Mouse (Mus musculus) small intestine, adult 2 months (tissue): ENCODE results near the gene Dntt. TPM values are rescaled to one million over a fixed set of nuclear protein-coding genes. Genes with fewer than 3 reads are reported as not detected.

Source experiments
- H3K27ac ChIP-seq: fragments of 200-500 bp; 2 replicates; pipeline ENCODE4 v1.5.1; 2012; ENCODE audit warnings: low read depth, low read length, control low read depth, inconsistent platforms; ENCODE audit not compliant: insufficient read depth
- H3K27me3 ChIP-seq: fragments of 200-500 bp; 2 replicates; pipeline ENCODE4 v1.6.1; 2012; ENCODE audit warnings: mild to moderate bottlenecking, moderate library complexity, low read length, inconsistent platforms; ENCODE audit not compliant: control insufficient read depth, insufficient read depth
- H3K36me3 ChIP-seq: fragments of 200-500 bp; 2 replicates; pipeline ENCODE4 v1.6.1; 2012; ENCODE audit warnings: mild to moderate bottlenecking, low read length, control low read depth, inconsistent platforms; ENCODE audit not compliant: control insufficient read depth, insufficient read depth
- H3K4me1 ChIP-seq: fragments of 200-500 bp; 2 replicates; pipeline ENCODE4 v1.6.1; 2012; ENCODE audit warnings: low read length, inconsistent platforms, mixed read lengths; ENCODE audit not compliant: control insufficient read depth, insufficient read depth, insufficient read length
- H3K4me3 ChIP-seq: fragments of 200-500 bp; 2 replicates; pipeline ENCODE4 v1.5.1; 2012; ENCODE audit warnings: low read depth, mild to moderate bottlenecking, control low read depth, inconsistent platforms, low read length, moderate library complexity
- CTCF ChIP-seq: fragments of 200-500 bp; IDR thresholded peaks from 2 replicates; pipeline ENCODE4 v1.5.1; 2012; ENCODE audit warnings: low read depth, mild to moderate bottlenecking, control low read depth, inconsistent platforms, low read length, moderate library complexity, mixed read lengths; ENCODE audit not compliant: insufficient replicate concordance, insufficient read length; ENCODE audit errors: extremely low read depth
- POLR2A ChIP-seq: fragments of 200-500 bp; IDR thresholded peaks from 2 replicates; pipeline ENCODE4 v1.6.1; 2012; ENCODE audit warnings: low read depth, mild to moderate bottlenecking, control low read depth, inconsistent platforms, low read length, moderate library complexity
- WGBS: fragments of 180-500 bp; shearing (Covaris S2); methylation state at CpG from one replicate; pipeline ENCODE4 v1.1.7; 2018; 5-methylcytosine and 5-hydroxymethylcytosine counted together
- polyA plus RNA-seq: library from polyadenylated mRNA; depleted of rRNA; stranded (reverse); fragments of >200 nt; gene quantifications from 2 replicates; pipeline ENCODE4 v1.2.3, GENCODE M21; 2012

Gene Dntt
- polyA plus RNA-seq, 1 experiment = not detected

DNA sequence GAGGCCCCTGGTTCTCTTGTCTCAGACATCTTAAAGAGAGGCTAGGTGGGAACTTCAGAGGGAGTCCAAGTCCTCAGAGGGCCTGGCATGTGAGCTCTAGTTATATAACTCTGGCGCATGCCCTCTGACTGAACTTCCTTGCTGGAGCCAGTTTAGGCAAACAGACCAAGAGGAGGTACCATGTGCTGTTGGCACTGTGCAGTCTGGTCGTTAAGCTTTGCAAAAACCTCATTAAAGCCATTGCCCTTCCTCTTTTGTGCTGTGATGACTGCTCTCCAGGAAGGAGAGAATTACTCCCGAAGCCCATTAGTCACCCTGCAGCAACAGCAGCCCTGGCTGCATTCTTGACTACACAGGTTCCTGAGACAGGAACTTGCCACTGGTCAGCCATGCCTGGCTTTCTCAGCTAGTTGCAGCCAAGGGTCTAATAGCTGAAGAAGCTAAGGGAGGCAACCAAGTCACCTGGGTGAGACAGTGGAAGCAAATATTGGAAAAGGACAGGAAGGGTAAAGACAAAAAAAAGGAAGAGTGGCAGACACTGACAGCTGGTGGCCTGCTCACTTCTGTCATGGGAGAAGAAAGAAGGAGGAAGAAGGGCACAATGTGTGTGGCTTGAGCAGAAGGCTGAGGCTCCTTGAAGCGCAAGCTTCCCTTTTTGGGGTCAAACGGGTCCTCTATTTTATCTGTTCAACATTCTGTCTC lies 30.5 kb upstream of the Dntt start:
- no peaks in the 10 kb centered on the region for H3K27me3 ChIP-seq
- H3K36me3 ChIP-seq = no peaks in the 10 kb centered on the region
- peaks cover 26% of the 10 kb centered on the region for H3K4me1 ChIP-seq
- TF ChIP-seq CTCF (no peak), POLR2A (no peak)
- H3K27ac ChIP-seq = peak overlapping the region; percentile 55
- H3K4me3 ChIP-seq = no peak overlapping the region
- WGBS = 33% methylated on average over 5 of the region's 5 CpGs

DNA sequence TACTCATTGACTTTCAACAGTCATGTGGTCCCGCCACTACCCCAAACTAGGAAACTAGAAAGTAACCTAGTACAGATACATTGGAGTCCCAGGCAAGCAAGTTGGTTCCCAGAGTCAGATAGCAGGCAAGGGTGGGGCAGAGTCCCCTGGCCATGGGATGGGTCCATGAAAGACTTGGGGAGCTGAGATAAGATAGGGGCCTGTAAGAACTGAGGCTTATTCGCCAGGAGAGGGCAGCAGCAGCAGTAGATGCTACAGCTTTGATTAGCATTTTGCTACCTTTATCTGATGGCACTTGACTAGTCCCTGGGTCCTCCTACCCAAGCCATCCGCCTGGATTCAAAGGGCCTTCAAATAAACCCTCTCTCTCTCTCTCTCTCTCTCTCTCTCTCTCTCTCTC lies 29.5 kb upstream of the Dntt start:
- WGBS = 41% methylated on average over 3 of the region's 3 CpGs
- H3K4me1 ChIP-seq = peaks cover 23% of the 10 kb centered on the region
- peak overlapping the region; percentile 55 for H3K27ac ChIP-seq
- H3K4me3 ChIP-seq = no peak overlapping the region
- no peaks in the 10 kb centered on the region for H3K36me3 ChIP-seq
- TF ChIP-seq CTCF = peak; percentile 35; the same call in 1 of the 2 replicates
- no peak for TF ChIP-seq POLR2A
- H3K27me3 ChIP-seq = no peaks in the 10 kb centered on the region

DNA sequence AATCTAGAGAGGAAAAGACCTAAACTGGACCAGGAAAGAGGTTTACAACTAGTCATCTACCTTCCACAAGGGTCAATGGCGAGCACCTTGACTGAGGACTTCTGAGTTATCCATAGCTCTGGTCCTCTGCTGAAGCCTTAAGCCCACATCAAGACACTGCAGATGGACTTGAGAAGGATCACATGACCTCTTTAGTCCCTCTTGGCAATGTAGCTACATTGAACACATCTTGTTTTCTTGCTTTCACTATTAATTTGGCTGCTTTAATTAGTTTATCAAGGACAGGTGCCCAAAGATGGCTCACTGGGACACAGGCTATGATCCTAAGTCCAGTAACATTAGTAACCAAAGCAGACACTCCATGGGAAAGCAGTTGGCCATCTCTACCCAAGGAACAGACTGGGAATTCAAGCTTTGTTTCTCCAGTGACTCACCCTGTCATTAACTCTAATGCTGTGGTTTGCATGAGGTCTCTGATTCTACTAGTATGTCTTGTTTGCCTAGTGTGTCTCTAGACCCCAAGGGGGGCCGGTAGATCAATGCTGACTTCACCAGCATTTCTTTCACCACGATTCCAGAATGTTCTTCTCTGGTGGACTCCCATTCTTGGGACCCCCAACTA lies 25.3 kb upstream of the Dntt start:
- TF ChIP-seq CTCF (no peak), POLR2A (no peak)
- WGBS = 95% methylated on average over 3 of the region's 3 CpGs
- Histone ChIP-seq H3K4me3 (no peak overlapping the region), H3K4me1 (peaks cover 22% of the 10 kb centered on the region), H3K36me3 (no peaks in the 10 kb centered on the region), H3K27me3 (no peaks in the 10 kb centered on the region), H3K27ac (no peak overlapping the region)

- no peaks in the 10 kb centered on the region for H3K36me3 ChIP-seq
- H3K4me3 ChIP-seq = no peak overlapping the region
- peak overlapping the region; percentile 56 for H3K27ac ChIP-seq
- H3K27me3 ChIP-seq = no peaks in the 10 kb centered on the region
- peaks cover 13% of the 10 kb centered on the region for H3K4me1 ChIP-seq
- 28% methylated on average over 4 of the region's 4 CpGs for WGBS
- no peak for TF ChIP-seq POLR2A
- no peak for TF ChIP-seq CTCF
Measured at GRCm38 (mm10) chr19:41006621-41007020, 22.5 kb upstream of the Dntt start.

DNA sequence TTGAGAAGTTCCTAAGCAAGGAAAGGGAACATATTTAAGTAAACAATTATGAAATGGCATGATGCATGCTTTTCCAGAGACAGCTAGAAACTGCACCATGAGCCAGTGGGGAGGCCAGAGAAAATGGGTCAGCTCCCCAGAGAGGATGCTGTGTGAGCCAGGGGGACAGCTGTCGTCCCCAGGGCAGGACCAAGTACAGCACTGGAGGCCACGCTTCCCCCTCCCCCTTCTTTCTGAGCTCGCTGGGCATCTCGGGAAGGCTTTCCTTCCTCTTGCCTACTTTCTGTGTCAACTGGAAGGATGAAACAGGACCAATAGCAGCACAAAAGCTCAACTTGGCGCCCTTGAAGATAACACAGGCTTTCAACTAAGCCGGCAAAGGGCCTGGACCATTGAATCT lies 21.7 kb upstream of the Dntt start:
- H3K36me3 ChIP-seq = no peaks in the 10 kb centered on the region
- no peaks in the 10 kb centered on the region for H3K27me3 ChIP-seq
- peak overlapping the region; percentile 88 for H3K27ac ChIP-seq
- no peak overlapping the region for H3K4me3 ChIP-seq
- WGBS = 12% methylated on average over 6 of the region's 6 CpGs
- H3K4me1 ChIP-seq = peaks cover 18% of the 10 kb centered on the region
- TF ChIP-seq CTCF (no peak), POLR2A (no peak)

DNA sequence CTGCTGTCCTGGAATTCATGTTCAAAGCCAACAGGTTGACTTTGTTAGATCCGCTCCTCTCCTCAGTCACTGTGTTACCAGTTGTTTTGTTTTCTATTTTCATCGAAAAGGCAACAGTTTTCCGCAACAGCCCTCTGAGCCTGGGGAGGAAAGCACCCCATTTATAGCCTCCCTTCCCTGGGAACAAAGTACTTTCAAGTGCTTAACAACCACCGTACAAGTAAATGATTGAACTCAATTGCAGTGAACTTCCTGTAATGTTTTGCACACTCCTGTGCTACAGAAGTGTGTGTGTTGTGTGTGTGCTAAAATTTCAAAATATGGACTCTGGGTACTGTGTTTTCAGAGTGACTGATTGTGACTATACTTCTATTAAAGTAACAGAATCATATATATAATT lies 21.3 kb upstream of the Dntt start:
- no peaks in the 10 kb centered on the region for H3K36me3 ChIP-seq
- no peak for TF ChIP-seq POLR2A
- TF ChIP-seq CTCF = no peak
- peaks cover 18% of the 10 kb centered on the region for H3K4me1 ChIP-seq
- WGBS = 24% methylated on average over 4 of the region's 4 CpGs
- H3K4me3 ChIP-seq = no peak overlapping the region
- H3K27ac ChIP-seq = peak overlapping the region; percentile 88
- no peaks in the 10 kb centered on the region for H3K27me3 ChIP-seq

DNA sequence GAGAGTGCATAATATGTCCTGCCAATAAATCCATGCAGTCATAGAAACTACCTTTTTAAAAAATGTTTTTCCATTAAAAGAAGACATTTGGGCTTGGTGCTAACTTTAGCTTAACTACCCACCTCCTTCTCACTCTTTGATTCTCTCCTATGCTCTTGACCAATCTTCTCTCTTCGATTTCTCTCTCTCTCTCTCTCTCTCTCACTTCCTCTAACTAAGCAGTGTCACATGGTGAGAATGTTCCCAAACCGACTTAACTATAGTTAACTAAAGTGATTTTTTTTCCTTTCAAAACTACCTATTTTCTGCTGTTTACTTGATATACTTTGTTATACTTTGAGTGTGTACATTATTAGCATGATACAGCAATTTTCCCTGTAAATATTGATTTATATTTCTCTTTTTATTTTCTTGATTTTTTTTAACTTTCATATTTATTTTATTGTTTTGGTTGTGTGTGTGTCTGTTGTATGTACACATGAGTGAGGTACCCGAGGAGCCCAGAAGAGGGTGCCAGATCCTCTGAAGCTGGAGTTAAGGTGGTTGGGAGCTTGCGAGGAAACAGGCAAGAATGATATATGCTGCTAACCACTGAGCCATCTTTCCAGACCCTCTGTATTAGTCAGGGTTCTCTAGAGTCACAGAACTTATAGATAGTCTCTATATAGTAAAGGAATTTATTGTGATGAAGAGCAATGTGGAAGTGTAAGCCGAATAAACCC lies 20.2 kb upstream of the Dntt start:
- H3K27ac ChIP-seq = no peak overlapping the region
- no peak for TF ChIP-seq POLR2A
- no peak for TF ChIP-seq CTCF
- no peak overlapping the region for H3K4me3 ChIP-seq
- H3K36me3 ChIP-seq = no peaks in the 10 kb centered on the region
- H3K4me1 ChIP-seq = peaks cover 24% of the 10 kb centered on the region
- 84% methylated on average over 5 of the region's 5 CpGs for WGBS
- no peaks in the 10 kb centered on the region for H3K27me3 ChIP-seq
